In genomic region chr2:19753479-19753878, GRCm38 (mm10) we compare ENCODE assay signal across 24 mouse cellular contexts.
DNase-seq lines count a peak whose midpoint lies in the region; TF ChIP-seq lines count a peak whose summit lies in the region.
"Had no signal": no experiment of that assay in that cellular context is flagged by ENCODE, and none has a peak within 500 bp of the region (broad histone marks: within the 10 kb centered on the region; RNA-seq: fewer than 3 reads in every experiment).

No protein-coding gene starts in this region.

- DNase-seq in layer of hippocampus, adult 8-10 months (ENCODE audit: low spot score in 2 of 2), result peak; percentile 9 to 12
- no peak for DNase-seq in layer of hippocampus, adult 11-12 months (ENCODE audit: low spot score)
- DNase-seq in left cerebral cortex, adult 11 months (ENCODE audit: low spot score), result peak; percentile 10
- DNase-seq in left cerebral cortex, postnatal 10 days (ENCODE audit: extremely low spot score in 1 of 2, low spot score in 2 of 2), result no peak
- peak; percentile 47 for DNase-seq in right cerebral cortex, adult 18-20 months
- no peak for DNase-seq in right cerebral cortex, postnatal 10 days (ENCODE audit: low spot score in 2 of 2)
- DNase-seq in brain, adult 2 months (ENCODE audit: low read depth, low spot score), result peak; percentile 86
- DNase-seq in lung, adult 2 months, result no peak
- DNase-seq: adrenal gland, postnatal 10 days; adrenal gland, postnatal 36 days; B cell, adult 2 months; cerebellum, adult 11 months; cerebellum, adult 2 months; cerebellum, adult 9-11 months; cerebellum, postnatal 25 days; gastrocnemius, adult 2 months; gastrocnemius, postnatal 14 days; heart, adult 11 months had no signal

- H3K4me3 ChIP-seq in lung, adult 2 months (replicated peaks; ENCODE audit: extremely low read depth, low read depth, low read length), result no peak overlapping the region
- H3K4me3 ChIP-seq: embryonic facial prominence, embryonic 12.5 days; embryonic facial prominence, embryonic 15.5 days; forebrain, embryonic 12.5 days; forebrain, embryonic 15.5 days; gastrocnemius, adult 2 months; hindbrain, embryonic 12.5 days; hindbrain, embryonic 15.5 days had no signal

- TF ChIP-seq CTCF in lung, adult 2 months (IDR thresholded peaks at IDR 0.05; ENCODE audit: insufficient read depth, low read length), result no peak

- H3K4me1 ChIP-seq in lung, adult 2 months (ENCODE audit: control insufficient read depth, insufficient read depth, low read length), result no peaks in the 10 kb centered on the region
- H3K4me1 ChIP-seq: embryonic facial prominence, embryonic 12.5 days; embryonic facial prominence, embryonic 15.5 days; forebrain, embryonic 12.5 days; forebrain, embryonic 15.5 days; hindbrain, embryonic 12.5 days had no signal

- TF ChIP-seq POLR2A in lung, adult 2 months (IDR thresholded peaks at IDR 0.05; ENCODE audit: borderline replicate concordance, extremely low read depth, low read depth, low read length), result no peak

- intact Hi-C loops in left cerebral cortex, postnatal 10 days (cut with DNase I), result no loop called here

Comparison
In these comparisons a context has a peak if more than half of its experiments do, and no peak if none do; other contexts are left out.
1. DNase-seq: peak in layer of hippocampus, adult 8-10 months (2 of 2), left cerebral cortex, adult 11 months (single experiment), right cerebral cortex, adult 18-20 months (single experiment) and brain, adult 2 months (single experiment); none in layer of hippocampus, adult 11-12 months (single experiment), left cerebral cortex, postnatal 10 days (0 of 2), right cerebral cortex, postnatal 10 days (0 of 2) and lung, adult 2 months (single experiment).